Mouse (Mus musculus) cerebellum, adult 11-12 months (tissue): ENCODE data around the gene Mthfd1l.
A peak's percentile ranks its signal among the peaks of the same experiment; 100 is the strongest.

Experiments
- DNase-seq: peaks from one replicate; pipeline ENCODE4 v3.0.0; 2022

The Mthfd1l gene

DNA sequence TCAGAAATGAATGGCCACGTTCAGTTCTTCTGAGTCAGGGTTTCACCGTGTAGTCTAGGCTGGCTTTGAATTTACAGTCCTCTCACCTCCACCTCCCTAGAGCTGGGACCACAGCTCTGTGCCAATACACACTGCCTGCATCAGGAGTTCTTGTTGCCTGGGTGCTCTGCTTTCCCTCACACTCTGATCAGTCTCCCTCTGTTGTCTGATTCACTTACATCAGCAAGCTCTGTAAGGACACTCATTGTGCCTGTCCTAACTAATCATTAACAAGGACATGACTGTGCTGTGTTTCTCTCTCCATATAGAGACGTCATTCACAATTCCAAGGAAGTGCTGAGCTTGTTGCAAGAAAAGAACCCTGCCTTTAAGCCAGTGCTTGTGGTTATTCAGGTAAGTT is 5.4 kb downstream of the Mthfd1l start:
- peak; percentile 56 for DNase-seq

DNA sequence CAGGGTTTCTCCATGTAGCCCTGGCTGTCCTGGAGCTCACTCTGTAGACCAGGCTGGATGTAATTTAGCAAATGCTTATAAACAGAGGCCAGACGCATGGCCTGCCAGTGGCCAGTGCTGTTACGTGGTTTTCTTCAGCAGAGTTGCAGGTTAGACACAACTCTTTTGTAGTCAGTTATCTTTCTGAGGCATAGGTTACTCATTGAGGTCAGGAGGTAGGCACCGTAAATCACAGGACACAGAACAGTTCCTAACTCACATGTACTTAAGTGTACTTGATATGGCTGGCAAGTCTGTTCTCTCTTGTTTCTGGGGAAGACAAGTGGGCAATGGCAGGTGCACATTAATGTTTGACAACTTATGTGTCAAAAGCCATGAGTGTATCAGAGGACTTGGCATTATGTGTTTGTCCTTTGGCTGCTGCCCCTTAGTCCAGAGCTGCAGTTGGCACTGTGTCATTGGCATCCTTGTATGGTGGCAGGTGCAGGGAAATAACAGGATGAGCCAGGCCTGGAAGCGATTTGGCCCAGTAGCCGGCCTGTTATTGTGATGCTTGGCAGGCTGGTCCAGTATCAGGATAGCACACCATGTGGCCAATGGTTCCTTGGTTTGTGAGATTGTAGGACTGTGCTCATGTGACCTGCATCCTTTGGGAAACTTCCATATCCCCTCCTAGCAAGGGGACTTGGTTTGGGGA is 6.0 kb downstream of the Mthfd1l start:
- peak; percentile 98 for DNase-seq

DNA sequence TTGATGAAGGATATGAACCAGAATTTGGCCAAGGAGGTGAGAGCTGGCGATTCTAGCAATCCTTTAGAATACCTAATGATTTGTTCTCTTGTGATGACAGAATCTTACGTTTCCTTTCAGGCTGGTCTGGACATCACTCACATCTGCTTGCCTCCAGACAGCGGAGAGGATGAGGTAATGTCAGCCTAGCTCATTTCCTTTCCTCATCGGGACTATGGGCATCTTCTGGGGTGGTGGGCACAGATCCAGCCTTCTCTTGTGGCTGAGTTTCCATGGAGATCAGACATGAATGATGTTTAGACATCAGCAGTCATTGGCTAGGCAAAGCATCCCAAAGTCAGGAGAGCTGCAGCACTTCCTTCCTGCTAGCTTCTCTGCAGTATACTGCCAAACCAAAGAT is 7.3 kb downstream of the Mthfd1l start:
- peak; percentile 56 for DNase-seq

DNA sequence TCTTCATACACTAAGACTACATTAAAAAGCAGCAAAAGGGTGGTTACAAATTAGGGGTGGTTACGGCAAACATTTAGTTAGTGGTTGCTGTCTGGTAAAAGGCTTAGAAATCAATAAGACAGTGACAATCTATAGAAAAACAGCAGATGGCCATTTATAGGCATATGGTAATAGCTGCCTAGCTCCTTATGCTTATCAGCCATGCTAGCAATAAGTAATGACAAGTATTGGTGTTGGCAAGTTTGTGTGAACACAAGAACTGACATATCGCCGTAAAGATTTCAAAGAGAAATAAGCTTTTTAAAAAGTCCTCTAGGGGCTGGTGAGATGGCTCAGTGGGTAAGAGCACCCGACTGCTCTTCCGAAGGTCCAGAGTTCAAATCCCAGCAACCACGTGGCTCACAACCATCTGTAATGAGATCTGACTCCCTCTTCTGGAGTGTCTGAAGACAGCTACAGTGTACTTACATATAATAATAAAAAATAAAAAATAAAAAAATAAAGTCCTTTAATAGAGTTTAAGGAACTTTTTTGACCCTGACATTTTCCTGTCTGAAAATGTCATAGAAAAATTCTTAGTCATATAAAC is 17.5 kb downstream of the Mthfd1l start:
- DNase-seq: no peak

DNA sequence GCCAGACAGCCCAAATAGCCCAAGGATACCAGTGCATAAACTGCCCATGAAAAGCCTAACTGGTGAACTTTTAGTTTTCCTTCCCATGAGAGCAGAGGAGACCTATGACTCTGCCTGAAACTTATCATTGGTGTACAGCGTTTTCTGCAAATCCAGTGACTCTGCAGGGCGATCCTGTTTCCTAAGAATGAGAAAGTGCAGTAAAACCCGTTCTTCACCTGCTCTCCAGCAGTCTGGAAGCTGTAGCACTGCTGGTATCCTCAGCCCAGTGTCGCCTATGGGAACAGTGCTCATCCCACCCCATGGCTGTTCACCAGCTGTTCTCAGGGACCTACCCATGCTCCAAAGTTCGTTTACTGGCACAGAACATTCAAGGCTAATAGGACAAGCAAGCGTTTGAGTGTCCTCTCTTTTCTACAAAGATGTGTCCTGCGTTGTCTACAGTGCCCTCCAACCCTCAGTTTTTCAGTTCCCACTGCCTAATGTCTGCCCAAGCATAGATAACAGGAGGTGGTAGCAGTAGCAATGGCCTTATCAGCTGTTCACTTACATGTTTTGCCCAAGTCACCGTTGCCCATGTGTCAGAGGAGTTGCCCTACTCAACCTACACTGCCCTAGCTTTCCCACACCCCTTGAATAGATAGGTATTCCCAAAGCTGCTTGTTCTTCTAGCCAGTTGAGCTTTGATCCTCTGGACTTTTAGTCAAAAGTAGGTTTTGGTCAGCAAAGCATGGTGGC is 20.6 kb downstream of the Mthfd1l start:
- no peak for DNase-seq

DNA sequence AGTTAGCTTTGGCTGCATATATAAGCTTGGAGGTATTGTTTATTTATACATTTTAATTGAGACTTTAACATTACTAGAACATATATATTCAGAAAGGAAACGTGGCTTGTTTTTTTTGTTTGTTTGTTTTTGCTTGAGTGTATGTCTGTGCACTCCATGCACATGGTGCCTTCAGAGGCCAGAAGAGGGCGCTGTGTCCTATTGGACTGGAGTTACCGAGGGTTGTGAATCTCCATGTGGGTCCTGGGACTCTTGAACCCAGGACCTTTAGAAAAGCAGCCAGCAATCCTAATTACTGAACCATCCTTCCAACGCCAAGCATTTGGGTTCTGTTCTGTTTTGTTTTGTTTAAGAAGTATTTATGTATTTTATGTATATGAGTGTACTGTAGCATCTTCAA is 22.4 kb downstream of the Mthfd1l start:
- no peak for DNase-seq

DNA sequence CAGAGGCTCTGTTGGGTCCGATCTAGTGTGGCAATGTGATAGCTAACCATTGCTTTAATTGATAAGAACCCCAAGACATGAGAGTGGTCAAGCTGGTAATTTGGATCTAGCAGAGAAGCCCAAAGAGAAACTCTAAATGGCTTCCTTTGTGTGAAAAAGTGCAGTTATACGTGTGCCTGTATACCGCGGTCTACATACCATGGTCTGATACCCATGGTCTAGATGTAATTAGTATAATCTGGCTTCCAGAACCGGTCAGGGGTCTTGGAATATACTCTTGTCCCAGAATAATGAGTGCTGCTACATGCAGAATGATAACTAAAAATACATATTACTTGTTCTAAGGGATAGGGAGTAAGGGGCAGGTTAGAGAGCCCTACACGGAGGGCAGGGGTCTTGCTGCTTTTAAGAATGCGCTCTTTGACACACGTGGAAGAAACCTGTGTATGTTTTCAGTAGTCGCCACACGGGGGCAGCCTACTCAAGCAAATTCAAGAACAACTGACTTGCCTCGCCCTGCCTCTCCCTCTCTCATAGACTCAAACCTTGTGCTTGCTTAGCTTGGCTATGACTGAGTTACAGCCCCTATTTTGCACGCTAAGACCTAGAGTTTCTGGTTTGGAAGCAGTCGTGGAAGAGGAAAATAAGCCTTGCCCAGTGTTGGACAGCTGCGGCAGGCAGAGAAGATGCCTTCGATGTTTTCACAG is 23.4 kb downstream of the Mthfd1l start:
- DNase-seq: peak; percentile 50

DNA sequence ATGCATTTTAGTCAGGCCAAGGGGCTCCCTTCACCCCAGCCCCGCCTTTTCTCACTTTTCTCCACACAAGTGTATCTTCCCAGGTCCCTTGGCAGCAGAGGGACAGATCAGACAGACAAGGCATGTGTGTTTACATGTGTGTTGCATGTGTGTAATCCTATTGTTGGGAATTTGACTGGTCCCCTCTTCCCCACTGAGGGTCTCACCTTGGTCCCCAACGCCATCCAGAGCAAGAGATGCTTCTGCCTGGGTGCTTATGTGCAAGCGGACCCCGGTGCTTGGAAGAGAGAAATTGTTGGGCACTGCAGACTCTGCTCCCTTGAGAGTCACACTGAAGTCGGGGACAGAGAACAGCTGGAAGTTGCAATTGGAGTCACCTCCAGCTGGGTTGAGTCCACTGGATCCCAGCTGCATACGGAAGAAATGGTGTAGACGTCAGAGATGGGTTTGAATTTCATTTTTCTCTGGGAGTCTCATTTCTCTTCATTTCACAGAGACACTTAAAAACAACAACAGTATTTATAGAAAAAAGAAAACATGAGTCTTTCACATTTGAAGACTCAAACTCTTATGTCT is 25.0 kb downstream of the Mthfd1l start:
- DNase-seq: no peak

DNA sequence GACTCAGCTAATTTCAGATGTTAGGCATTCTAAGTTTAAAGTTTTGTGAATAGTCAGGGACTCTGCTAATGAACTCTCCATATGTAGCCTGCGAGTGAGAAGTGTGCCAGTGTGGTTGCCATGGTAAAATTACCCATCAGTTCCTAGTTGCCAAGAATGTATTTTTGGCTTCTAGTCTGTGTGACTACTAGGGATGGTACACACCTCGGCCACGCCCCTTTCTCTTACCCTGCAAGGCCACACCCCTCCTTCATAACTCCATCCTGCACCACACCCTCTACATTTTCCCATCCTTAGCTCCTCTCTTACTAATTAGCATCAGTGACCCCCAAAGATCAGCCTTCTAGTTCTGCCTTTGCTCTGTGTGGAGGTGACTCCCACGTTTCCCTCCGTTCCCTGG is 29.8 kb downstream of the Mthfd1l start:
- no peak for DNase-seq

DNA sequence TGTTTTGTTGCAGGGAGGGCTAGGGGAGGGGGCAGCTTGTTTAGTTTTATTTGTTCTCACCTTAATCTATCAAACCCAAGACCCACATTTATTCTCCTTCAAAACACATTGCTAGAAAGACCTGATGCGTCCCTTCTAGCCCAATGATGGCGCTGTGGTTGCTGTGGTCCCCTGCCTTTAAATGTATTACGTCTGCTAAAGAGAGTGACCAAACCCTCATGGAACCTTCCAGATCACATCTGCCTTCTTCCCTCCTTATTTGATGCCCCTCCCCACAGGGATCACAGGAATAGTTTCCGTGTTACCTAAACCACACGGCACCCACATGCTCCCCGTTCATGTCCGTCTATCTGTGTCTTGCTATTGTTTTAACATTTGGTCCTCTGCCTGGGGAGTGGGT is 32.3 kb downstream of the Mthfd1l start:
- DNase-seq: no peak

DNA sequence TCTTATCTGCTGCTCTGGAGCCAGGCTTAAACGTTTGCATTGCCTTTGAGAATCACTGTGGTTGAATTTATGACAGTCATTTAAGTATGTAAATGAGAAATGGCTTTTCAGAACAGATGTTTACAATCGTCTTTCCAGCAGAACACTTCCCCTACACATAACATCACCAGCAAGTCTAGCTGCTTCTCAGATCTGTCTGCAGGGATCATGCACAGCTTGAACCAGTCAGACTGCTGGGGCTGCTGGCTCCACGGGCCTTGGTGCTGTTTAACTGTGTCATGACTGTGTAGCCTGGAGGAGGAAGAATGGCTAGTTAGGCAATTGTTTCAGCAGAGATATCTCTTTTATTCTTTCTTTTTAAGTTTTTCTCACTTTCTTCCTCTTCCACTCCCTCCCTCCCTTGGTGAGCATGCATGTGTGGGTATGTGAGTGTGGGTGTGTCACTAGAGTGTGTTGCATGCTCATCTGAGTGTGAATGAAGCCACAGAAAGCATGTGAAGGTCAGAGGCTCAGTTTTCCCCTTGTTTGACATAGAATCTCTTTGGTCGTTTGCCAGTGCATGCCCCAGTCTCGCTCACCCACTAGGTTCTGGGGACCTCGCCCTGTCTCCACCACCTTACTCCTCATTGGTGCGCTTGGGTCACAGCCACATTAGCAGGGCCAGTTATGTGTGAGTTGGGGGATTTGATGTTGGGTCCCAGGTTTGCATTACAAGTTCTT is 33.5 kb downstream of the Mthfd1l start:
- DNase-seq: no peak

DNA sequence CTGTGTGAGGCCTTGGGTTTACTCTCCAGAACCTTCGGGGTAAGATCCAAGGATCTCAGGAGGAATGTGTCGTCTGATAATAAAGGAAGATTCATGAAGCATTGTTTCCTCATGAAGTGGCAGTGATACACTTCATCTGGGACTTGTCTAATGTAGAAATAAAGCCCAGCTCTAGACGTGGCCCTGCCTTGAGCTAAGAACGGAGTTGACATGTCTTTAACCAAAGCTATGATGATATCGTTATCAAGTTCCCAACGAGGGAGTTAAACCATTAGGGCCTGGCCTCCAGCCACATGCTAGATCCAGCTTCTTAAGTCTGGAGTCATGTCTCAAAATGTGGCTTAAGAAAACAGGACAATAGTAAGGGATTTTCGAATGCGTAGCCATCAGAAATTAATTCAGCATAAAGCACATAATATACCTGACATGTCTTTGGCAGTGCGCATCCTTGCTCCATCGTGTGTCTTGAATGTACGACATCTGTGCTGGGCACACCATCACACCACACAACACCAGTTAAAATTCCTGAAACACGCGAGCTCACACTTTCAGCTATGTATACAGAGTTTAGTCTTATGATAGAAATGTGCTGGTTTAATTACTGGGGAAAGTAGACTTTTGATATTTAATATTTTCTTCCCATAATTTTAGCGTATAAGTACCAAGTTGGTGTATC is 49.8 kb downstream of the Mthfd1l start:
- DNase-seq: no peak

DNA sequence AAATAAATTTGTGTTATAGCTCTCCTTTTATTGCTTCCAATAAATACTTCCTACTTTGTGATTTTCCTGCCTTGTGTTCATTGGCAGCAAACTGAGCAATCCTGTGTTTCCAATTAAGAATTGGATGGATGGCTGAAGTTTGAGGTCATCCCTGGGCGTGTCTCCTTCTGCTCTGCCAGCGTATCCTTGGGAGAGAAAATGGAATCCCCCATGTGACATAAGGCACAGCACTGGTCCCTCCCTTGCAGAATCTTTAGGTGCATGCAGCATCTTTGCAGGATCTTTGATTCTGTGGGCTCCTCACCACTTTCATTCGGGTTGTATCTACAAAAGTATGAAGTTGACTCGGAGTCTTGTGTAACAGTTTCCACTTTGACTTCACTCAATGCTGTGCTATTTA is 53.7 kb downstream of the Mthfd1l start:
- DNase-seq: no peak

DNA sequence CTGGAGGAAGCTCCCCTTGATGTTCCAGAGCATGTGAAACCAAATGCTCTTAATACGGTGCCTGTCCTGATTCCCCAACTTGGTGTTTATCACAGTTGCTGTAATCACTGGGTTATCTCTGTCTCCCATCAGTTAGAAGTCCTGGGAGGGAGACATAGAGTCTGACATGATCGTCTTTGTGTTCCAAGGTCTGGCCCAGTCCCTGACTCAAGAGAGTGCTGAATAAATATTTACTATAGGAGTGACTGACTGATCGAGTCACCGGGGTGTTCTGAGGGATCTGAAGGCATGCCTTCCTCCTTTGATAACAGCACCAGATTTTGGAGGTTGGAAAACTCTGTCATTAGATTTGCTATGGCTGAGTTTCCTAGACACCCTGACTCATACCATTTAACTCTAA is 54.5 kb downstream of the Mthfd1l start:
- no peak for DNase-seq

DNA sequence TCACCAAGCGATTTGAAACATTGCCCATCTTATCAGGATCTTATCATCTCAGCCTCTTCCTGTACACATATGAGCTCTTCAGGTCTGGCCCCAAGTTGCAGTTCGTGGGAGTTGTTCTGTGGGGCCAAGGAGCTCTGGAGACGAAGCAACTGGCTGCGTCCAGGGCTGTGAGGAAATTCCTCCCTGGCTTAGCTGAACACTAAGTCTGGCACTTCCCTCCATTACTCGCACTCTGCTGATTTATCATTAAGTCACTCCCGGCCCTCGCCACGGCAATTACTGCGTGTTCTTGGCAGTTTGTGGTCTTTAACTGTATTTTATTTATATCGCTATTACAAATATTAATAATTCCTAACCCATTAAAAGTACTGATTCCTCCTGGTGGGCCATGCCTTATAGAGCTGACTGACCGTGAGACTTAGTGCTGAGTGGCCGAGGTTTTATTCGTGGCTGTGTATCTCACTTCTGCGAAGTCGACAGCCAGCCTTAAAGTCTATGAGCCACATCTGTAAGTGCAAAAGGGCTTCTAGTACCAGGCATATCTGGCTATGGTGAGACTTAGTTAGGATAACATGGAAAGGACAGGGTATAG is 56.0 kb downstream of the Mthfd1l start:
- no peak for DNase-seq

DNA sequence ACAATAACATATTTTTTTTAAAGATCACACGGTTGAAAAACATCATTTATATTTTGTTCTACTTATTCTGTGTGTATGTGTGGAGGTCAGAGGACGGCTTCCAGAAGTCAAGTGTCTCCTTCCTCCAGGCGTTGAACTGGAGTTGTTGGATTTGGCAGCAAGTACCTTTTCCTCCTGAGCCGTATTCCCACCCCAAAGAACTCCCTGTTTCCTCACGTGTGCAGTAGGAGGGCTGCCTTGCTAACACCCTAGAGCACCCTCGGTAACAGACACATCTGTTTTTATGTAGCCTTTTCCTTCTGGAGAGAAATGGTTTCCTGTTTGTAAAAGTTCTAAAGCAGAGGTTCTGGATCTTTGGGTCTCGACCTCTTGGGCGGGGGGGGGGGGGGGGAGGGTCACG is 60.8 kb downstream of the Mthfd1l start:
- no peak for DNase-seq

DNA sequence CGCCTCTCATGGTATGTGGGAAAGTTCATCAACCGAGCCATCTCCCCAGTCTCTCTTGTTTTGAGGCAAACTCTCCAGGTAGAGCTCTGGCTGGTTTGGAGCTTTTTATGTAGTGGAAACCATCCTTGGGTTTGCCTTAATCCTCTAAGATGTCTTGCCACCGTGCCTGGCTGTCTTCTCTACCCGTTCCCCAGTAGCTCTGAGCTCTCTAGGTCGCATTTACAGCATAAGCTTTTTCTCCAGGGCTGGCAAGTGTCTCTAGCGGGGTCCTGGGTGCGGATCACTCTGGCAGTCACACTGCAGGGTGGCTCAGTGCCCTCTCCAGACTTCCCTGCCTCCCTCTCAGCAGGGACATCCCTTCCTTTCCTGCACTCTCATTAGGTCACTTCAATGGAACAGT is 63.6 kb downstream of the Mthfd1l start:
- DNase-seq: no peak

DNA sequence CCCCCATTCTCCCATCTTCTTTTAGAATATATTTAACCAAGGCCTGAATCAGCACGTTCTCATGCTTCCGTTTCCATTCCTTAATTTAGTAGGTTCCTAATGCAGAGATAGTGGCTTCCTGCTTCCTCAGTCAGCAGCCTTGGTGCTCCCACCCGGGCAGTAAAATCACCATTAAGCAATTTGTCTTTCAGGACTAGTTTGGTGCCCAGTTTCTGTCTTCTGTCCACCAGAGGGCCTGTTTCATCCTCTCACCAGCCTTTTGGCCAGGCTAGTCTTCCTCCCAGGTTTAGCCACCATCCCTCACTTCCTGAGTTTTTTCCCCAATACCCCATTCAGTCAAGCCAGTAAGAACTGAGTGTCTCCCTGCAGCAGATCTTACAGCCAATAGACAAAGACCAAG is 64.1 kb downstream of the Mthfd1l start:
- DNase-seq: no peak

DNA sequence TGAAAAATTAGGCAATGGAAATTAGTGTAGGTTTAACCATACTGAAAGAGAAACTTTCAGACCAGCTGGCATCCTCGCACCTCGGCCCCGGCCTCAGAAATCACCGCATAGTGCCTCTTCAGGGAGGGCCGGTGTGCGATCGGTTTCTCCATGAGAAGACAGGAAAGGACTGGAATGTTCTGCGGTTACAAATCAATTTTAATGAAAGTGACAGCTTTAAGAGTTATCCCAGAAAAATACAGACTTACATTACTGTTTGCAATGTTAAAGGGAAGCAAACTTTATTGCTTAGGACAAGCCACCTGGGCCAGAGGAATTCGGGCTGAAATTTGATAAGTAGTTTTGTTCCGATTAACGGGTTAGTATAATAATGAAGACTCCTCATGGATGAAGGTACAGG is 65.7 kb downstream of the Mthfd1l start:
- DNase-seq: no peak

DNA sequence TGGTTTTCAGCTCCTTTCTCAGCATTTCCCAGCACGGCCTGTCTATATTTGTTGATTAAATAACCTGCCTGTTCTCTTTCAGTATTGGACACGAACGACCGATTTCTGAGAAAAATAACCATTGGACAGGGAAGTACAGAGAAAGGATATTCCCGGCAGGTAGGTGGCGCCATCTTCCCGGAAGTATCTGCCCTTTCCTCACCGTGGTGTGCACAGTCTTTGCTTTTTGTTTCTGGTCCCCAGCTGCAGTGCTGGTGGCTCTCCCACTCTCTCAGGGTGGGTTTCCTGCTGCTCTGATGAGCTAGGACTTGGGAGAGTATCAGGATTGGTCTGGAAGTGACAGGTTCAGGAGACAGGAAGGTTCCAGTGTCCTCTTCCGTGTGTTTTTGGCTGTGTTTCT is 68.8 kb downstream of the Mthfd1l start:
- DNase-seq: no peak

DNA sequence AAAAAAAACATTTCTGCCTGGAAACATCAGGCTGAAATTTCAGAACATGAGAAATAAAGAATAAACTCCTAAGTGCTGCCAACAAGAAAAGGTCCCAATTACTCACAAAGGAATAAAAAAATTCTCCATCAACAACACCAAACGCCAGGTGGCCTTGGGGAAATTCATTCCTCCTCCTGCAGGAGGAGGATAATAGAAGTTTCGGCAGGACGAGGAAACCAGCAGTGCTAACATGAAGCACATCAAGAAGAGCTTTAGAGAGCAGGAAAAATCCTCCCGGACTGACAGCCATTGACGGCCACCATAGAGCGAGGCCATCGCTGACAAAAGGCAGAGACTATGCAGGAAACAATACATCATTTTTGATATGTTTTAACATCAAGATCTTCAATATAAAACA is 71.5 kb downstream of the Mthfd1l start:
- no peak for DNase-seq

DNA sequence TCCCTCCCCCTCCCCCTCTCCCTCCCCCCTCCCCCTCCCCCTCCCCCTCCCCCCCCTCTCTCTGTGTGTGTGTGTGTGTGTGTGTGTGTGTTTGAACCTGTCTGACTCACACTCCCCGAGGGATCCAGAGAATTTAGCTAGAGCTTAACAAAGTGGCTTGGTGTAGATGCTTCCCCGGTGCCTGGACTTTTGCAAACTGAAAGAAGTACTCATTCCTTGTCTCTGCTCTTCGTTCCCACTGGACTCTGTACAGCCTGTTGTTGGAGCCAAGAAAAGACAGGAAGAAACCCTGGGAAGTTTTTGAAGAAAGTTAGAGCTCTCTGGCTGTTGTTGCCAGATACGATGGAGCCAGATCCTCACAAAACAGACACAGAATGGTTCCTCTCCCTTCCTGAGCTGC is 73.6 kb downstream of the Mthfd1l start:
- DNase-seq: no peak
